Mouse (Mus musculus) olfactory bulb, adult 2 months (tissue): Measurements from ENCODE around the gene Agmat.

Source experiments
- CTCF ChIP-seq: fragments of 200-500 bp; IDR thresholded peaks from 2 replicates; pipeline ENCODE4 v1.5.1; 2012; ENCODE audit warnings: low read depth, mild to moderate bottlenecking, low read length, moderate library complexity; ENCODE audit not compliant: insufficient read depth
- POLR2A ChIP-seq: fragments of 200-500 bp; IDR thresholded peaks from 2 replicates; pipeline ENCODE4 v1.6.1; 2012; ENCODE audit warnings: mild to moderate bottlenecking, low read depth, low read length, moderate library complexity; ENCODE audit not compliant: insufficient read depth

DNA sequence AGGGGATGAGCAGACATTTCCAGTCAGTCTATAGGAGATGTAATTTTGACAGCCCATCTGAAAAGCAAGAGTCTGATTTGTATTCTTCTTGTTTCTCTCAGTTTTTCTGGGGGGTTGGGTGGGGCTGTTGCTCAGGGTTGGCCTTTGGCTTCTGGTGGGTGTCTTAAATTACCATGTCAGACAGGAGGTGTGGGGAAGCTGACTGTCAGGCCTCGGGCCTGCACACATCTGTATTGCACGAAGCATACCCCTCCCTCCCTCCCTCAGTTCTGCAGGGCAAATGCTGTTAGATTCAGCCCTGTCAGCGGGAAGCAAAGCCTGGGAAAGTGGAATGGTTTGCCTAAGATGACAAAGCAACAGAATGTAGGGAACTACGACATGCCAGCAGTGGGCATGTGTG lies 50.5 kb downstream of the Agmat start:
- TF ChIP-seq CTCF, result no peak
- TF ChIP-seq POLR2A, result no peak
